Comparison of ENCODE assay signal across 15 mouse cellular contexts in genomic region chr9:48137507-48137906, GRCm38 (mm10). TPM values are rescaled to one million over a fixed set of nuclear protein-coding genes. Genes with fewer than 3 reads are reported as not detected.
DNase-seq lines count a peak whose midpoint lies in the region; ATAC-seq and TF ChIP-seq lines count a peak whose summit lies in the region.
"Had no signal": no experiment of that assay in that cellular context is flagged by ENCODE, and none has a peak within 500 bp of the region (broad histone marks: within the 10 kb centered on the region; RNA-seq: fewer than 3 reads in every experiment).

No protein-coding gene starts in this region.

- H3K4me3 ChIP-seq in kidney, embryonic 16.5 days (ENCODE audit: low read length) = no peak overlapping the region
- no peak overlapping the region for H3K4me3 ChIP-seq in C2C12 (ENCODE audit: insufficient read depth, poor library complexity, severe bottlenecking)
- H3K4me3 ChIP-seq in embryonic facial prominence, embryonic 14.5 days (ENCODE audit: low read depth, low read length) = no peak overlapping the region
- H3K4me3 ChIP-seq in neural tube, embryonic 15.5 days (replicated peaks) = no peak overlapping the region
- H3K4me3 ChIP-seq: limb, embryonic 12.5 days; neural tube, embryonic 13.5 days had no signal

- no peaks in the 10 kb centered on the region for H3K79me2 ChIP-seq in C2C12 (ENCODE audit: control insufficient read depth, insufficient read depth)

- DNase-seq in kidney, postnatal 14 days = peak; percentile 30
- peak; percentile 59 for DNase-seq in R1 (ENCODE audit: low read depth, low spot score)
- DNase-seq in embryonic facial prominence, embryonic 14.5 days (ENCODE audit: low spot score) = peak; percentile 84
- DNase-seq in cerebellum, postnatal 36 days = no peak
- no peak for DNase-seq in spleen, adult 18-20 months
- DNase-seq: cerebellum, adult 9-11 months; thymus, adult 18-20 months had no signal

- ATAC-seq in kidney, embryonic 16.5 days (ENCODE audit: low FRiP score, low TSS enrichment) = no peak
- ATAC-seq in embryonic facial prominence, embryonic 14.5 days (ENCODE audit: low read depth) = no peak
- no peak for ATAC-seq in neural tube, embryonic 15.5 days (ENCODE audit: low FRiP score)
- ATAC-seq: activated CD4-positive, CD25-positive, alpha-beta regulatory T cell, adult 4 months; inflammation-experienced regulatory T-cells, adult 6 months; midbrain, embryonic 16.5 days had no signal

- H3ac ChIP-seq in C2C12 (ENCODE audit: control insufficient read depth, insufficient read length, low read depth) = no peak overlapping the region

- H3K79me3 ChIP-seq in C2C12 (ENCODE audit: low read depth) = no peaks in the 10 kb centered on the region

- no peaks in the 10 kb centered on the region for H3K36me3 ChIP-seq in kidney, embryonic 16.5 days (ENCODE audit: insufficient read depth, low read length)
- no peaks in the 10 kb centered on the region for H3K36me3 ChIP-seq in C2C12 (ENCODE audit: control insufficient read depth, insufficient read depth)
- H3K36me3 ChIP-seq in embryonic facial prominence, embryonic 14.5 days (ENCODE audit: control insufficient read depth, insufficient read depth, low read length) = no peaks in the 10 kb centered on the region
- no peaks in the 10 kb centered on the region for H3K36me3 ChIP-seq in neural tube, embryonic 15.5 days
- H3K36me3 ChIP-seq: limb, embryonic 12.5 days; neural tube, embryonic 13.5 days had no signal

- TF ChIP-seq CTCF in C2C12 (IDR thresholded peaks at IDR 0.05; ENCODE audit: control insufficient read depth, insufficient read depth, insufficient read length) = no peak

- H3K27ac ChIP-seq in kidney, embryonic 16.5 days (ENCODE audit: low read length) = no peak overlapping the region
- H3K27ac ChIP-seq in embryonic facial prominence, embryonic 14.5 days (replicated peaks; ENCODE audit: low read depth, low read length) = no peak overlapping the region
- no peak overlapping the region for H3K27ac ChIP-seq in neural tube, embryonic 15.5 days (replicated peaks)
- H3K27ac ChIP-seq: limb, embryonic 12.5 days; neural tube, embryonic 13.5 days had no signal

- no peak overlapping the region for H3K9ac ChIP-seq in kidney, embryonic 16.5 days (replicated peaks; ENCODE audit: low read length)
- H3K9ac ChIP-seq in embryonic facial prominence, embryonic 14.5 days (ENCODE audit: low read depth, low read length) = no peak overlapping the region
- H3K9ac ChIP-seq in neural tube, embryonic 15.5 days (replicated peaks) = no peak overlapping the region
- H3K9ac ChIP-seq: limb, embryonic 12.5 days; neural tube, embryonic 13.5 days had no signal

- 12% methylated on average over 3 of the region's 3 CpGs for WGBS in kidney, embryonic 16.5 days
- 22% methylated on average over 3 of the region's 3 CpGs for WGBS in embryonic facial prominence, embryonic 14.5 days
- 55% methylated on average over 3 of the region's 3 CpGs for WGBS in neural tube, embryonic 15.5 days

- H3K4me2 ChIP-seq in kidney, embryonic 16.5 days (replicated peaks; ENCODE audit: low read depth, low read length) = no peak overlapping the region
- no peak overlapping the region for H3K4me2 ChIP-seq in embryonic facial prominence, embryonic 14.5 days (ENCODE audit: low read depth, low read length)
- H3K4me2 ChIP-seq in neural tube, embryonic 15.5 days = no peak overlapping the region
- H3K4me2 ChIP-seq: limb, embryonic 12.5 days; neural tube, embryonic 13.5 days had no signal

- H3K4me1 ChIP-seq in kidney, embryonic 16.5 days (ENCODE audit: insufficient read depth, low read length) = no peaks in the 10 kb centered on the region
- H3K4me1 ChIP-seq in embryonic facial prominence, embryonic 14.5 days (ENCODE audit: control insufficient read depth, insufficient read depth, low read length) = no peaks in the 10 kb centered on the region
- H3K4me1 ChIP-seq in neural tube, embryonic 15.5 days = peaks cover 11% of the 10 kb centered on the region
- H3K4me1 ChIP-seq: limb, embryonic 12.5 days had no signal

- no peaks in the 10 kb centered on the region for H3K27me3 ChIP-seq in kidney, embryonic 16.5 days (ENCODE audit: insufficient read depth, low read length)
- H3K27me3 ChIP-seq in C2C12 (ENCODE audit: control insufficient read depth, insufficient read depth, insufficient read length) = no peaks in the 10 kb centered on the region
- no peaks in the 10 kb centered on the region for H3K27me3 ChIP-seq in embryonic facial prominence, embryonic 14.5 days (replicated peaks; ENCODE audit: control insufficient read depth, insufficient read depth, low read length)
- H3K27me3 ChIP-seq in neural tube, embryonic 15.5 days (replicated peaks) = no peaks in the 10 kb centered on the region

- H3K9me3 ChIP-seq in kidney, embryonic 16.5 days (ENCODE audit: low read length) = no peaks in the 10 kb centered on the region
- no peaks in the 10 kb centered on the region for H3K9me3 ChIP-seq in embryonic facial prominence, embryonic 14.5 days (ENCODE audit: control insufficient read depth, low read length)
- H3K9me3 ChIP-seq in neural tube, embryonic 15.5 days (replicated peaks) = no peaks in the 10 kb centered on the region
- H3K9me3 ChIP-seq: limb, embryonic 12.5 days; neural tube, embryonic 13.5 days had no signal

TF ChIP-seq in C2C12, 6 proteins besides CTCF, POLR2A, EP300 and RAD21:
- TF ChIP-seq MYOG (IDR thresholded peaks at IDR 0.05; ENCODE audit: control insufficient read depth, extremely low read depth, insufficient read length) (no peak), CEBPB (IDR thresholded peaks at IDR 0.05; ENCODE audit: low read depth) (peak; percentile 58), FOSL1 (IDR thresholded peaks at IDR 0.05; ENCODE audit: insufficient read depth, low read length, poor library complexity, severe bottlenecking) (no peak)

RNA-seq across cellular contexts. Expression of gene Nxpe4, which starts 24.3 kb away (rescaled TPM):
- 8.1 and 9.5 TPM in 2 replicates for polyA plus RNA-seq in kidney, embryonic 16.5 days (2015; fragmentation: Nextera tagmentation; extraction: Ambion mirVana)
- polyA plus RNA-seq in C2C12 (2012; fragmentation: generic; extraction: Trizol) = 0.02 TPM
- 7.4 and 8.1 TPM in 2 replicates for polyA plus RNA-seq in embryonic facial prominence, embryonic 14.5 days (2014; fragmentation: Nextera tagmentation; extraction: Ambion mirVana)
- 8.5 and 9.0 TPM in 2 replicates for polyA plus RNA-seq in neural tube, embryonic 15.5 days (2015; fragmentation: Nextera tagmentation; extraction: Ambion mirVana)

Comparison
In these comparisons a context has a peak if more than half of its experiments do, and no peak if none do; other contexts are left out.
1. DNase-seq: peak in kidney, postnatal 14 days (single experiment), R1 (single experiment) and embryonic facial prominence, embryonic 14.5 days (single experiment); none in cerebellum, postnatal 36 days (0 of 2) and spleen, adult 18-20 months (0 of 2).